Mouse (Mus musculus): ENCODE results near the gene Duxf3. TPM values are rescaled to one million over a fixed set of nuclear protein-coding genes. Genes with fewer than 3 reads are reported as not detected.
A peak's percentile ranks its signal among the peaks of the same experiment; 100 is the strongest.
"Not testable (repeated sequence)": the region's sequence is repeated elsewhere in the genome, so short reads cannot be mapped to it uniquely, and the experiment has no call there.

The Duxf3 gene
- polyA plus RNA-seq, 1 experiment from 2014 or later, result not detected

DNA sequence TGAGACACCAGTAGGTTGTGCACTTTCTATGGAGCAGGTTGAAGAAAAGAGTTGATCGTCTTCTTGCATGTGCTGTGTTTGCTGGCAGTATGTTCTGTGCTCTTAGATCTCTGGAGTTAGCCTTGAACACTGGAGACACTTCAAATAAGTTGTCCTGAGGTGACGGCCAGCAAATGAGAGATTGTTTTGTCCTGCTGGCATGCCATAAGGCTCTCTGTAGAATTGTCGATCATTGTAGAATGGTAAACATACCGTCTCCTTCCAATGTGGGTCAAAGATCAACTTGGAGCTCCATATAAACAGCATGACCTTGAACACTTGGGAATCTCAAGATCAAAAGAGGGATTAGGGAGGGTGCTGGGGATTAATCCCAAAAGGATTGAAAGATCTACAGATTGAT, 6.1 kb downstream of the Duxf3 start:
- H3K4me3 ChIP-seq (ENCODE audit: low read depth, low read length); ATAC-seq (ENCODE audit: low FRiP score); H3K4me2 ChIP-seq (replicated peaks; ENCODE audit: low read depth, low read length); H3K4me1 ChIP-seq (replicated peaks; ENCODE audit: control insufficient read depth, insufficient read depth, low read length); H3K27ac ChIP-seq (ENCODE audit: low read depth, low read length); H3K27me3 ChIP-seq (ENCODE audit: control insufficient read depth, insufficient read depth, low read length); H3K9ac ChIP-seq (ENCODE audit: low read depth, low read length); H3K36me3 ChIP-seq (ENCODE audit: control insufficient read depth, insufficient read depth, low read length); H3K9me3 ChIP-seq (ENCODE audit: control insufficient read depth, low read length): not testable (repeated sequence)
- 91% methylated on average over 4 of the region's 4 CpGs for WGBS
- peak; percentile 23 for DNase-seq (ENCODE audit: low spot score)

DNA sequence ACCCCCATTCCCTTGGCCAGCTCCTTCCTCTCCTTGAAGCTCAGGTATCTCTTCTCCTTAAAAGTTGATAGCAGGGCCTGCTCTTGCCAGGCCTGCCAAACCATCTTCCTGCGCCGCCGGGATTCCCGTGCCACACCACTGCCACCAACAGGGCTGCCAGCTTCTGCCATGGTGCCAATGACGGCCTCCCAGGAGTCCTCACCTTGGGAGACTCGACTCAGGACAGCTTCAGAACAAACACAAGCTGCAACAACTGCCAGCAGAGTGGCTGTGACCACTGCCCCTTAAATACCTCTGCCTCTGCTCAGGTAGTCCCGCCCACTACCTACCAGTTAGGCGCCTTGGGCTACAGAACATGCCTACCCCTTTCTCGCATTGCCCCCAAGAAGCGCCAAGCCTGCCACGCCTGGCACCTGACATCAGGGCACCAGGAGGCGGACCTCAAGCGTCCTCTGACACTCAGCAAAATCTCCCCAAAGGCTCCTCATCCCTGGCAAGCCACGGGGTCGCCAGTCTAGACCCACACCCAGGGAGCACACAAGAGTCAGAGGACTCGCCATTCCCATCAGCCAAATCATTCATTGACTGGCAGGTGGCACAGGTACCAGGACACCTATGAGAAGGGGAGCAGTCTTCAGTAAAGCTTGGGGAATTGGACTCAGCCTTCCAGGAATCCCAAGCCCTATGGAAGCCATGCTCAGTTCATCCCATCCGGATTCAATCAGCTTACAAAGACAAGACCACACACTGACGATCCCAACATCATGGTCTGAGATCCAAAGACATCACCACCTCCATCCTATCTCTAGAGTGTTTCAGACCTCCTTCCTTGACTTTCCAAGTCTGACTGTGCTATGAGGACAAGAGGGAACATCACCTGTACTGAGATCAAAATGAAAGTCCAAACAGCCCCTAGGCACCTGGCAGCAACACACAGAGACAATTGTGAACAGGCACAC, 7.4 kb downstream of the Duxf3 start, which contains the start of gene AW822073:
AW822073 (minus strand) TSS at position 104 of the 959 bp plus-strand sequence.
- not testable (repeated sequence) for H3K27me3 ChIP-seq (ENCODE audit: control insufficient read depth, insufficient read depth, low read length); H3K4me3 ChIP-seq (ENCODE audit: low read depth, low read length); H3K4me1 ChIP-seq (replicated peaks; ENCODE audit: control insufficient read depth, insufficient read depth, low read length); H3K9me3 ChIP-seq (ENCODE audit: control insufficient read depth, low read length); ATAC-seq (ENCODE audit: low FRiP score); H3K27ac ChIP-seq (ENCODE audit: low read depth, low read length); H3K9ac ChIP-seq (ENCODE audit: low read depth, low read length); H3K36me3 ChIP-seq (ENCODE audit: control insufficient read depth, insufficient read depth, low read length); DNase-seq (ENCODE audit: low spot score); H3K4me2 ChIP-seq (replicated peaks; ENCODE audit: low read depth, low read length)
- 84% methylated on average over 16 of the region's 18 CpGs for WGBS

DNA sequence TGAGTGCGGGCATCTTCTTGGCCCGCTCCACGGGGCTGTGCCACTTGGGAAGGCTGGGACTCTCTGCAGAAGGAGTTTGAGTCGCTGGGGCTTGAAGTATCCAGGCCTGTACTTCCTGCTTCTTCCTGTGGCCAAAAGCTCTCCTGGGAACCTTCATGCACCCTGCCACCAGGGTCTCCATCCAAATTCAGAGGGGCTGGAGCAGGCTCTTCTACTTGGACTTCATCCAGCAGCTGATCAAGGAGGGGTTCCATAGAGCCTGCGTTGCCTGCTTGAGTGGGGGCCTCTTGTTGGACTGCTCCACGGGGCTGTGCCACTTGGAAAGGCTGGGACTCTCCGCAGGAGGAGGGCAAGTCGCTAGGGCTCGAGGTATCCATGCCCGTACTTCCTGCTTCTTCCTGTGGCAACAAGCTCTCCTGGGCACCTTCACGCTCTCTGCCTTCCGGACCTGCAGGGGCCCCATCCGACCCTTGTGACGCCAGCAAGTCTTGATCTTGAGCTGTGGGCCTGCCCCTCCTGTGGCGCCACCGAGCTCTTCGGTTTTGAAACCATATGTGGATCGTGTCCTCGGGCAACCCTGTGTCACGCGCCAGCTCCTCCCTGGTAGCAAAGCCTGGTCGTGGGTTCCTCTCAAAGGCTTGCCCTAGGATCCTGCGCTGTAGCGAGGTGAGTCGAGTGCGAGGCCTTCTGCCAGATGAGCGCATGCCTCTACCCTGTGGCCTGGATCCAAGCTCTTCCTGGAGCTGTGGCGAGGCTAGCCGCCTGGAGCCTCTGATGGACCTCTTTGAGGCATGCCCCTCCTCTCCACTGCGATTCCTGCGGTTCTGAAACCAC, 8.3 kb downstream of the Duxf3 start:
- 85% methylated on average over 30 of the region's 31 CpGs for WGBS
- not testable (repeated sequence) for H3K4me3 ChIP-seq (ENCODE audit: low read depth, low read length); H3K9me3 ChIP-seq (ENCODE audit: control insufficient read depth, low read length); H3K9ac ChIP-seq (ENCODE audit: low read depth, low read length); H3K27me3 ChIP-seq (ENCODE audit: control insufficient read depth, insufficient read depth, low read length); H3K4me2 ChIP-seq (replicated peaks; ENCODE audit: low read depth, low read length); ATAC-seq (ENCODE audit: low FRiP score); H3K27ac ChIP-seq (ENCODE audit: low read depth, low read length); H3K4me1 ChIP-seq (replicated peaks; ENCODE audit: control insufficient read depth, insufficient read depth, low read length); H3K36me3 ChIP-seq (ENCODE audit: control insufficient read depth, insufficient read depth, low read length)
- DNase-seq (ENCODE audit: low spot score), result peak; percentile 9

DNA sequence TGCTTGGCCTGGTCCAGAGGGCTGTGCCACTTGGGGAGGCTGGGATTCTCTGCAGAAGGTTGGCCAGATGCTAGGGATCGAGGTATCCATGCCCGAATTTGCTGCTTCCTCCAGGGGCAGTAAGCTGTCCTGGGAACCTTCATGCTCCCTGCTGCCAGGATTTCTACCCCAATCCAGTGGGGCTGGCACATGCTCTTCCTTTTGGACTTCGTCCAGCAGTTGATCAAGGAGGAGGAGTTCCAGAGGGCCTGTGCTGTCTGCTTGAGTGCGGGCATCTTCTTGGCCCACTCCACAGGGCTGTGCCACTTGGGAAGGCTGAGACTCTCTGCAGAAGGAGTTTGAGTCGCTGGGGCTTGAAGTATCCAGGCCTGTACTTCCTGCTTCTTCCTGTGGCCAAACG, 9.3 kb downstream of the Duxf3 start:
- not testable (repeated sequence) for H3K9ac ChIP-seq (ENCODE audit: low read depth, low read length); H3K4me2 ChIP-seq (replicated peaks; ENCODE audit: low read depth, low read length); H3K27ac ChIP-seq (ENCODE audit: low read depth, low read length); H3K9me3 ChIP-seq (ENCODE audit: control insufficient read depth, low read length); DNase-seq (ENCODE audit: low spot score); H3K27me3 ChIP-seq (ENCODE audit: control insufficient read depth, insufficient read depth, low read length); H3K4me3 ChIP-seq (ENCODE audit: low read depth, low read length); ATAC-seq (ENCODE audit: low FRiP score); H3K36me3 ChIP-seq (ENCODE audit: control insufficient read depth, insufficient read depth, low read length); H3K4me1 ChIP-seq (replicated peaks; ENCODE audit: control insufficient read depth, insufficient read depth, low read length)
- 84% methylated on average over 3 of the region's 6 CpGs for WGBS

DNA sequence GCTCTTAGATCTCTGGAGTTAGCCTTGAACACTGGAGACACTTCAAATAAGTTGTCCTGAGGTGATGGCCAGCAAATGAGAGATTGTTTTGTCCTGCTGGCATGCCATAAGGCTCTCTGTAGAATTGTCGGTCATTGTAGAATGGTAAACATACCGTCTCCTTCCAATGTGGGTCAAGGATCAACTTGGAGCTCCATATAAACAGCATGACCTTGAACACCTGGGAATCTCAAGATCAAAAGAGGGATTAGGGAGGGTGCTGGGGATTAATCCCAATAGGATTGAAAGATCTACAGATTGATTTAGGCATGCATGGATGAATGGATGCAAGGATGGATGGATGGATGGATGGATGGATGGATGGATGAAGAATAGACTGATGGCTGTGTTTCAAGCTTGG, 10.9 kb downstream of the Duxf3 start:
- not testable (repeated sequence) for H3K9me3 ChIP-seq (ENCODE audit: control insufficient read depth, low read length); ATAC-seq (ENCODE audit: low FRiP score); H3K27me3 ChIP-seq (ENCODE audit: control insufficient read depth, insufficient read depth, low read length); H3K4me2 ChIP-seq (replicated peaks; ENCODE audit: low read depth, low read length); H3K4me3 ChIP-seq (ENCODE audit: low read depth, low read length); H3K9ac ChIP-seq (ENCODE audit: low read depth, low read length); H3K27ac ChIP-seq (ENCODE audit: low read depth, low read length); DNase-seq (ENCODE audit: low spot score); H3K36me3 ChIP-seq (ENCODE audit: control insufficient read depth, insufficient read depth, low read length); H3K4me1 ChIP-seq (replicated peaks; ENCODE audit: control insufficient read depth, insufficient read depth, low read length)
- WGBS, result 94% methylated on average over 2 of the region's 2 CpGs

DNA sequence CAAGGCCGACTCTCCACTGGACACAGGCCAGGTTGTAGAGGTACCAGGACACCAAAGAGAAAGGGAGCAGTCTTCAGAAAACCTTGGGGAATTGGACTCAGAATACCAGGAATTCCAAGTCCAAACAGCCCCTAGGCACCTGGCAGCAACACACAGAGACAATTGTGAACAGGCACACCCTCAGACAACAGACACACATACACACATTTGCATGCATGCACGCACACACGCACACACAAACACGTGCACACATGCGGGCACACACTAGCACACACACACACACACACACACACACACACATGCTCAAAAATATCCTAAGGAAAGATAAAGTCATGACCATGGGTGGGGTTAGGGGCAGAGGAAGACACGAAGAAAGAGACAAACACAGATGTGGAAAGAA, 11.7 kb downstream of the Duxf3 start:
- H3K36me3 ChIP-seq (ENCODE audit: control insufficient read depth, insufficient read depth, low read length), result no peaks in the 10 kb centered on the region
- no peak overlapping the region for H3K9ac ChIP-seq (ENCODE audit: low read depth, low read length)
- no peak for DNase-seq (ENCODE audit: low spot score)
- ATAC-seq (ENCODE audit: low FRiP score), result no peak
- no peaks in the 10 kb centered on the region for H3K27me3 ChIP-seq (ENCODE audit: control insufficient read depth, insufficient read depth, low read length)
- 86% methylated on average over 6 of the region's 6 CpGs for WGBS
- no peak overlapping the region for H3K4me3 ChIP-seq (ENCODE audit: low read depth, low read length)
- H3K4me2 ChIP-seq (replicated peaks; ENCODE audit: low read depth, low read length), result no peak overlapping the region
- no peaks in the 10 kb centered on the region for H3K4me1 ChIP-seq (replicated peaks; ENCODE audit: control insufficient read depth, insufficient read depth, low read length)
- peaks cover 7% of the 10 kb centered on the region; the same call in 1 of the 2 replicates for H3K9me3 ChIP-seq (ENCODE audit: control insufficient read depth, low read length)
- no peak overlapping the region for H3K27ac ChIP-seq (ENCODE audit: low read depth, low read length)

DNA sequence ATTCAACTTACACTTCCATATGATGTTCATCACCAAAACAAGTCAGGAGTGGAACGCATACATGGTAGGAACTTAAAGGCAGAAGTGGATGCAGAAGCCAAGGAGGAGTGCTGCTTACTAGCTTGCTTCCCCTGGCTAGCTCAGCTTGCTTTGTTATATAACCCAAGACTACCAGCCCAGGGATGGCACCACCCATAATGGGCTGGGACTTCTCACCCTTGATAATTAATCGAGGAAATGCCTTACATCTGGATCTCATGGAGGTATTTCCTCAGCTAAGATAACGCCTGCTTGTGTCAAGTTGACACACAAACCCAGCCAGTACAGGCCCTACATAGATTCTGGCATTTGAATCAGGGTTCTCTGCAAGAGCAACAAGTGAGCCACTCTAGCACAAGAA, 15.1 kb downstream of the Duxf3 start:
- Histone ChIP-seq H3K27me3 (ENCODE audit: control insufficient read depth, insufficient read depth, low read length) (no peaks in the 10 kb centered on the region), H3K27ac (ENCODE audit: low read depth, low read length) (no peak overlapping the region), H3K4me3 (ENCODE audit: low read depth, low read length) (no peak overlapping the region), H3K36me3 (ENCODE audit: control insufficient read depth, insufficient read depth, low read length) (no peaks in the 10 kb centered on the region), H3K9ac (ENCODE audit: low read depth, low read length) (no peak overlapping the region), H3K4me1 (replicated peaks; ENCODE audit: control insufficient read depth, insufficient read depth, low read length) (no peaks in the 10 kb centered on the region), H3K4me2 (replicated peaks; ENCODE audit: low read depth, low read length) (no peak overlapping the region), H3K9me3 (ENCODE audit: control insufficient read depth, low read length) (peaks cover 3% of the 10 kb centered on the region; the same call in 1 of the 2 replicates)
- no peak for ATAC-seq (ENCODE audit: low FRiP score)
- DNase-seq (ENCODE audit: low spot score), result no peak
- WGBS, result 89% methylated on average over 3 of the region's 3 CpGs

DNA sequence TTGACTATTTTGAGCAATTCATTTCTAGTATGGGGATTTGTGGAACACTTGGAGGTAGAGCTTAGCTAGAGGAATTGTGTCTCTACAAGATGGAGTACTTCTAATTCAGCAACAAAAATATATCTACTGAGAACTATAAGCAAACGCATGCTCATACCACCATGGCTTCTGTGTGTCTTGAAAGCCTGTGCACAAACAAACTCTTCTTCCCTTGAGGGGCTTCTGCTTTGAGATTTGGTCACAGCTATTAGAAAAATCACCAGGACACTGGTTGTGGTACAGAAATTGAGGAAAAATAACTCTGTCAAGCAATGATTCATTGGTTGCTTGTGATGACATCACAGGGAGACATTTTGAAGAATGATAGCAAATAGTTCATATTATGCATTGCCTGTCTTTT, 17.1 kb downstream of the Duxf3 start:
- WGBS, result 86% methylated on average over 1 of the region's 1 CpGs
- no peak for DNase-seq (ENCODE audit: low spot score)
- ATAC-seq (ENCODE audit: low FRiP score), result no peak
- Histone ChIP-seq H3K9ac (ENCODE audit: low read depth, low read length) (no peak overlapping the region), H3K36me3 (ENCODE audit: control insufficient read depth, insufficient read depth, low read length) (no peaks in the 10 kb centered on the region), H3K9me3 (ENCODE audit: control insufficient read depth, low read length) (no peaks in the 10 kb centered on the region), H3K4me1 (replicated peaks; ENCODE audit: control insufficient read depth, insufficient read depth, low read length) (no peaks in the 10 kb centered on the region), H3K27ac (ENCODE audit: low read depth, low read length) (no peak overlapping the region), H3K27me3 (ENCODE audit: control insufficient read depth, insufficient read depth, low read length) (no peaks in the 10 kb centered on the region), H3K4me3 (ENCODE audit: low read depth, low read length) (no peak overlapping the region), H3K4me2 (replicated peaks; ENCODE audit: low read depth, low read length) (no peak overlapping the region)
